Mouse (Mus musculus) neural tube, embryonic 14.5 days (tissue): ENCODE measurements around the gene Mvb12b. TPM values are rescaled to one million over a fixed set of nuclear protein-coding genes. Genes with fewer than 3 reads are reported as not detected.

Source experiments
- ATAC-seq: fragments of 200-750 bp; cut with Nextera tagmentation; 2 replicates; pipeline ENCODE4 v1.8.0; 2017; ENCODE audit warnings: low read depth, mild to moderate bottlenecking, moderate TSS enrichment, moderate library complexity
- H3K27ac ChIP-seq: fragments of 300-500 bp; sonication (generic); 2 replicates; pipeline ENCODE4 v1.5.1; 2014; ENCODE audit warnings: low read depth, mild to moderate bottlenecking, control low read depth, low read length, moderate library complexity, mixed read lengths
- H3K27me3 ChIP-seq: fragments of 300-500 bp; sonication (generic); 2 replicates; pipeline ENCODE4 v1.6.1; 2014; ENCODE audit warnings: low read length; ENCODE audit not compliant: control insufficient read depth, insufficient read depth
- H3K36me3 ChIP-seq: fragments of 300-500 bp; sonication (generic); 2 replicates; pipeline ENCODE4 v1.6.1; 2014; ENCODE audit warnings: low read length, mixed read lengths; ENCODE audit not compliant: control insufficient read depth, insufficient read depth
- H3K4me1 ChIP-seq: fragments of 300-500 bp; sonication (generic); 2 replicates; pipeline ENCODE4 v1.6.1; 2014; ENCODE audit warnings: low read length; ENCODE audit not compliant: control insufficient read depth, insufficient read depth
- H3K4me2 ChIP-seq: fragments of 300-500 bp; sonication (generic); 2 replicates; pipeline ENCODE4 v1.6.1; 2014; ENCODE audit warnings: mild to moderate bottlenecking, low read depth, low read length, control low read depth
- H3K4me3 ChIP-seq: fragments of 300-500 bp; sonication (generic); 2 replicates; pipeline ENCODE4 v1.5.1; 2014; ENCODE audit warnings: low read depth, low read length, control low read depth, mixed read lengths
- H3K9ac ChIP-seq: fragments of 300-500 bp; sonication (generic); replicated peaks from 2 replicates; pipeline ENCODE4 v1.6.1; 2014; ENCODE audit warnings: low read depth, mild to moderate bottlenecking, control low read depth, low read length, mixed read lengths
- H3K9me3 ChIP-seq: fragments of 300-500 bp; sonication (generic); 2 replicates; pipeline ENCODE4 v1.6.1; 2016; ENCODE audit warnings: low read length; ENCODE audit not compliant: control insufficient read depth
- WGBS: fragments of 180-500 bp; shearing (Covaris S2); extraction: QIAGEN DNeasy Blood & Tissue Kit; methylation state at CpG from one replicate; pipeline ENCODE4 v1.1.7; 2014; 5-methylcytosine and 5-hydroxymethylcytosine counted together
- polyA plus RNA-seq: library from polyadenylated mRNA; unstranded; fragments of >200 nt; fragmentation: Nextera tagmentation; extraction: Ambion mirVana; gene quantifications from 2 replicates; pipeline ENCODE4 v1.2.1, GENCODE M21; 2014

Gene Mvb12b
- polyA plus RNA-seq, 1 experiment from 2014 or later, result 54.0 TPM

DNA sequence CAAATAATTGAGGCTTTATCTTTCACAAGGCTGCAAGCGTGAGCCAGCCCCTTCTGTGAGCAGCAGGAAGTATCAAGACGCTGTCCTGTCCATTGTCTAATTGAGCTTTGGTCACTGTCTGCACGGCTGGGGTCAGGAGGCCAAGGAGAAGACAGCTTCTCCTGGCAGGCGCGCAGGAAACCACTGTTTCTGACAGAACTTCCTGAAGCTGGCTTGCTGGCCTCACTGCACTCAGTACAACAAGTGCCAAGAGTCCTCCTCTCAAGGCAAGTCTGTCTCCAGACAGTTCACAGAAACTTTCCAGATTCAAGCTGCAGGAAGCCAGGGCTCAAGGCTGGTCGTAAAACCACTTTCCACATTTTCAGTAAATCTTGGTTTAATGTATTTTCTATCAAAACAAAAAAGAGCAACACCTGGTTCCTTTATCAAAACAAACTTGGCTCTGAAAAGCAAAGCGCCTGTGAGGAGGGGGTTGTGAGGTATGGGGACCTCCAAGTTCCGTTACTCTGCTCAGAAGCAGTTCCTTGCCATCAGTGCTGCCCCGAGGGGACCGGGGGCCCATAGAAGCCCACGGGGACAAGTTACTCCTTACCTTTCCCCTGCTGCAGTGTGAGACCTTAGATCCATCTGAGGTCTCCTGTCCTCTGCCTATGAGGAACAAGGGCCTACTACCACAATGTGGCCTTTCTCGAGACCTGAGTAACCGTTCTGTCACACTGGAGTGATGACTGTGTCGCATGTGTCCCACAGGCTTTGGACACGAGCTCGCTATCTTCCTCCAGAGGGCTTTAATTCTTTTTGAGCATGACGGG is 17.2 kb downstream of the Mvb12b start:
- WGBS, result 56% methylated on average over 17 of the region's 17 CpGs
- H3K27ac ChIP-seq, result peak overlapping the region; percentile 45
- H3K4me3 ChIP-seq, result no peak overlapping the region
- no peak for ATAC-seq
- H3K4me2 ChIP-seq, result no peak overlapping the region
- H3K4me1 ChIP-seq, result peaks cover 14% of the 10 kb centered on the region
- H3K9me3 ChIP-seq, result no peaks in the 10 kb centered on the region
- H3K36me3 ChIP-seq, result peaks cover 16% of the 10 kb centered on the region
- H3K9ac ChIP-seq, result no peak overlapping the region
- H3K27me3 ChIP-seq, result no peaks in the 10 kb centered on the region

DNA sequence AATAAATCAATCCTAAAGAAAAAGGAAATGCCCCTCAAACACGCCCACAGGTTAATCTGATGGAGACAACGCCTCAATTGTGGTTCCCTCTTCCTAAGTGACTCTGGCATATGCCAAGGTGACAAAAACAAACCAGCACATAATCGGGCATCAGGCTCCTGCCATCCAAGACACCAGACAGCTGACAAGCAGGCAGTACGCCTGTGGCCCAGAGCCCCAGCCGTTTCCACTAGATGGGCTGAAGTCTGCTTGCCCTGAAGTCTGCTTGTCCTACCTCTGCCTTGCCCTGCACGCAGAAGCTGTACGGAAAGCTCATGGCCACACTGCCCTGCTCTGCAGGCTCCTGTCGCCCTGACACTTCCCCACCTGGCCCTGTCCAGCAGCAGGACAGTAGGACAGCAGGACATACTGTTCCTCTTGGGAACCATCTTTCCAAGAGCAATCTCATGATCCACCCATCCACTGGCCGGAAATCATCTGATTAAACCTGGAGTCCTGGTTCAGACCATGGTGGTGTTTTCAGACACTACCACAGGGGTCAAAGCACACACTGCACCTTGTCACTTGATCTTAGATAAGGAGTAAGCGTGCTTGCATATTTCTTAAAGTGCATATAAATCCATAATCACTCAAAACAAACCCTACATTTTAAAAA is 17.9 kb downstream of the Mvb12b start:
- no peak for ATAC-seq
- peaks cover 16% of the 10 kb centered on the region for H3K36me3 ChIP-seq
- peaks cover 11% of the 10 kb centered on the region for H3K4me1 ChIP-seq
- no peaks in the 10 kb centered on the region for H3K9me3 ChIP-seq
- H3K4me3 ChIP-seq, result no peak overlapping the region
- no peaks in the 10 kb centered on the region for H3K27me3 ChIP-seq
- no peak overlapping the region for H3K27ac ChIP-seq
- no peak overlapping the region for H3K4me2 ChIP-seq
- 81% methylated on average over 10 of the region's 10 CpGs for WGBS
- H3K9ac ChIP-seq, result no peak overlapping the region

DNA sequence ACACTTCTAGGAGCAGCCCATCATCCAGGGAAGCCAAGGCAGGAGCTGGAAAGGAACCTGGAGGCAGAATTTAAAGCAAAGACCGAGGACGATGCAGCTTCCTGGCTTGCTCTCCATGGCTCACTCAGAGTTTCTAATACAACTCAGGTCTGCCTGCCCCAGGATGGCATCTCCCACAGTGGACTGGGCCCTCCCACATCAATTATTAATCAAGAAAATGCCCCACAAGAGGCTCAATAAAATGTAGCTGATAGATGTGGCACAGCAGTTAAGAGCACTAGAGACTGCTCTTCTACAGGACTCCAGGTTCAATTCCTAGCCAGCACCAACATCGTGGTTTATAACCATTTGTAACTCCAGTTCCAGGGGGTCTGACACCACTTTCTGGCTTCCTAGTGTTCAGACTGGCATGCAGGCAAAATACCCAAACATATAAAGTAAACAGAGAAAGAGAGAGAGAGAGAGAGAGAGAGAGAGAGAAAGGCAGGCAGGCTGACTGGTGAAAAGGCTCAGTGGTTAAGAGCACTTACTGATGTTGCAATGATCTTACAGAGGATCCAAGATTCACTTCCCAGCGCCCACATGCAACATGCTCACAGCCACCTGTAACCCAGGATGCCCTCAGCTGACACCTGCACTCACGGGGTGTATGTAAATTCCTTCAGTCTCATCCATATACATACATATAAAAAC is 18.6 kb downstream of the Mvb12b start:
- no peak for ATAC-seq
- WGBS, result 76% methylated on average over 5 of the region's 5 CpGs
- Histone ChIP-seq H3K4me1 (peaks cover 11% of the 10 kb centered on the region), H3K27me3 (no peaks in the 10 kb centered on the region), H3K4me2 (no peak overlapping the region), H3K9ac (no peak overlapping the region), H3K36me3 (peaks cover 14% of the 10 kb centered on the region), H3K9me3 (no peaks in the 10 kb centered on the region), H3K4me3 (no peak overlapping the region), H3K27ac (no peak overlapping the region)

DNA sequence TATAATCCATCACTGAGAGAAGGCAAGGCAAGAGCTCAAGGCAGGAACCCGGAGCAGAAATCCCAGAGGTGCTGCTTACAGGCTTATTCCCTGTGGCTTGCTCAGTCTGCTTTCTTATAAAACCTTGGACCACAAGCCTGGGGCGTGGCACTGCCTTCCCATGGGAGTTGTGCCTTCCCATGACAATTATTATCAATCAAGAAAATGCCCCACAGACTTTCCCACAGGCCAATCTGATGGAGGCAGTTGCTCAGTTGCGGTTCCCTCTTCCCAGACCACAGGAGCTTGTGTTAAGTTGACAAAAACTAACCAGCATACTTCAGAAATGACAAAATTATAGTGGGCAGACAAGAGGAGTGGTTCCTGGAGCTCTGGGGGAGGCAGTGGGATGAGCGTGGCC is 19.4 kb downstream of the Mvb12b start:
- H3K27me3 ChIP-seq, result no peaks in the 10 kb centered on the region
- H3K4me1 ChIP-seq, result peaks cover 11% of the 10 kb centered on the region
- 74% methylated on average over 4 of the region's 4 CpGs for WGBS
- no peak overlapping the region for H3K4me3 ChIP-seq
- H3K9ac ChIP-seq, result no peak overlapping the region
- H3K9me3 ChIP-seq, result no peaks in the 10 kb centered on the region
- H3K36me3 ChIP-seq, result peaks cover 7% of the 10 kb centered on the region
- no peak overlapping the region for H3K4me2 ChIP-seq
- H3K27ac ChIP-seq, result no peak overlapping the region
- ATAC-seq, result no peak

DNA sequence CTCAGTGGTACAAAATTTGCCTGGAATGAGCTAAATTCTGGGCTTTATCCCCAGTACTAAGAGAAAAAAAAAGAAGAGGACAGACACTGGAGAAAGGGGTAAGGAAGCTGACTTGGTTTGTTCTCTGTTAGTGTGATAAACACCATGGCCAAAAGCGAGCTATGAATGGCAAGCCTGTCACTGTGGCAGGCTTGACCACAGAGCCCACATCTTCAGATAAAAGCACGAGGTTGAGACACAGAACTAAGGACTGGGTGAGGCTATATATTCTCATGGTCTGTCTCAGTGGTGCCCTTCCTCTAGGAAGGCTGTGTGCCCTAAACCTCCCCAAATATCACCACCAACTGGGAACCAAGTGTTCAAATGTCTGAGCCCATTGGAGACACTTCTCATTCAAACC is 31.0 kb downstream of the Mvb12b start:
- no peaks in the 10 kb centered on the region for H3K27me3 ChIP-seq
- H3K4me3 ChIP-seq, result no peak overlapping the region
- no peak for ATAC-seq
- no peak overlapping the region for H3K9ac ChIP-seq
- no peak overlapping the region for H3K4me2 ChIP-seq
- 0 out of 2 replicates have a peak, but pooled peaks cover 10% of the 10 kb centered on the region for H3K4me1 ChIP-seq
- H3K36me3 ChIP-seq, result no peaks in the 10 kb centered on the region
- H3K27ac ChIP-seq, result no peak overlapping the region
- WGBS, result 63% methylated on average over 2 of the region's 2 CpGs
- no peaks in the 10 kb centered on the region for H3K9me3 ChIP-seq

DNA sequence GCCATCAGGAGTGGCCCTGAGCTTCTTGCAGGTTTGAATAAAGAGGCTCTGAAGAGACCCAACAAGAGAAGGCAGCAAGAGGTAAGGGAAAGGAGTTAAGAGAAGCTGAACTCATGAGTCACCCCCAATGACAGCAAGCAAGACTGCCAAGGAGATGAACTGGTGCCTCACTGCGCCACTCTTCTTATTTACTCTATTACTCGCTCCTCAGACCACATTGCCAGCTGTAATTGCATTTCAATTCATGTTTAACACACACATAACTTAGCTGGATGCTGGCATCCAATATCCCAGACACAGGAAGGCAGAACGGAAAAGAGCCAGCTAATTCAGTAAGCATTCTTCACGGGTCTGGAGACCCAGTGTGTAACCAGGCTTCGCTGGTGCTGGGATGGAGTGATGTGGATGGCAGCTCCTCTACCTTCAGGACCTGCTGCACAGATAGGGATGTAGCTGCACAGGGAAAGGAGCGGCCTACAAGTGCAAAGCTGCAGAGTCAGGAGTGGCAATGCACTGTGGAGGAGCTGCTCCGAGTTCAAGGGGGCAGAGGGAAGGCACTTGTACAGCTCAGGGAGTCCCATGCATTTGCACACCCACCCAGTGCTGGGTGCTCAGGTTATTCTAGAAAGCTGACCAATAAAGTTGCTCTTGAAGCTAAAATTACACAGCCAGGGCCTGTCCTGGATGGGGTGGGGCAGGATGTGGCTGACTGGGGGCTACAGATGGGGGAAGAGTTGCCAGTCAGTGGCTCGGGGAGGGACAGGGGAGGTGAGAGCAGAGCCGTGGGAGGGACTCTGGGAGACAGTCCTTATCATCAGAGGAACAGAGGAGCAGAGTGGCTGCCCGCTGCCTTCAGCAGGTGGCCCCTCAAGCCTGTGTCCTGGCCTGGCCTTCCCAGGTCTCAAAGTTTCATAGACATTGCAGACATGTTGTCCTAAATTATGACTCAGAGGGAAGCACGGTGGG is 34.5 kb downstream of the Mvb12b start:
- Histone ChIP-seq H3K27me3 (no peaks in the 10 kb centered on the region), H3K9me3 (no peaks in the 10 kb centered on the region), H3K36me3 (no peaks in the 10 kb centered on the region), H3K9ac (no peak overlapping the region), H3K4me2 (no peak overlapping the region), H3K4me1 (0 out of 2 replicates have a peak, but pooled peaks cover 10% of the 10 kb centered on the region), H3K27ac (peak overlapping the region; percentile 48; the same call in 1 of the 2 replicates), H3K4me3 (no peak overlapping the region)
- ATAC-seq, result no peak
- WGBS, result 79% methylated on average over 11 of the region's 11 CpGs

DNA sequence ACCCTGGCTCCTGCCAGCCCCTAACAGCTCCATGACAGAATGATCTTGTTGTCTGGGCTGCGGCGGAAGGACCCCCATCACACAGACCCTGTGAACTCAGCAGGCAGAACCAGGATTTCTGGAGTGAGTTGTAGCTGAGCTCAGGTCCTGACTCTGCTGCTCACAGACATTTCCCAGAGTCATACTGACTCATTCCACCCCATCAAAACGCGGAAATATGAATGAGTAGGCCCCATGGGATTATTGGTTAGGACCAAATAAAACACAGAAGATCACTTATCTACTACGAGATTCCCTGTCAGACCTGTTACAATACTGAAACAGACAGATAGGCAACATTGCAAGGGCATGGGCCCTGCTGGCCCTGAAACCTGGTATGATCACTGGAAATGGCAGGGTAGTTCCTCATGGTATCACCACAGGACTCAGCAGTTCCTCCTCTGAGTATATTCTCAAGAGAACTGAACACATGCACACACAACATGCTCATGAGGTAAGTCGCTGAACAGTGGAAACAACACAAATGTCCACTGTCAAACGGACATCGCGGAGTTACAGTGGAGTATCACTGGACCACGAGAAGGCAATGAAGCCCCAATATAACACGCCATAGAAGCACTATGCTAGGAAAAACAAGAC is 40.4 kb downstream of the Mvb12b start:
- H3K9ac ChIP-seq, result no peak overlapping the region
- H3K4me3 ChIP-seq, result no peak overlapping the region
- H3K36me3 ChIP-seq, result no peaks in the 10 kb centered on the region
- ATAC-seq, result 0 out of 2 replicates have a peak, but pooled peaks have one; percentile 21
- H3K9me3 ChIP-seq, result no peaks in the 10 kb centered on the region
- WGBS, result 72% methylated on average over 11 of the region's 11 CpGs
- peaks cover 10% of the 10 kb centered on the region for H3K4me1 ChIP-seq
- H3K4me2 ChIP-seq, result no peak overlapping the region
- no peaks in the 10 kb centered on the region for H3K27me3 ChIP-seq
- H3K27ac ChIP-seq, result no peak overlapping the region; the same call in 1 of the 2 replicates

DNA sequence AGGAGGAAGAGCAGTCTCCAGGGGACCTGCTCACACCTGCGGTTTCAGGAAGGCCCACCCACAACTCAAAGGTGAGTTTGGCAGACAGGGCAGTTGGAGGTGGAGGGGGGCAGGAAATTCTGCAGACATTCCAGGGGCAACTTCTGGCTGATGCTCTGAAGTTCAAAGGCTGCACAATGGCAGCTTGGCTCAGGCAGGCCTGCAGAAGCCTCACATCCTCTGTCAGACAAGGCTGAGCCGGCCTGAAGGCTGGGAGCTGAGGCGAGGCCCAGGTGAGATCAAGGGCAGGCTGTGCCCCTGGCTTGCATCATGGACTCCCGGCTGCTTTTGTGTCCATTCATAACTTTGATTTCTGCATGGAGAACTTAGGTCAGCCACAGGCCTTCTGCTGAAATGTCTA is 41.1 kb downstream of the Mvb12b start:
- Histone ChIP-seq H3K27ac (peak overlapping the region; percentile 16; the same call in 1 of the 2 replicates), H3K4me1 (peaks cover 10% of the 10 kb centered on the region), H3K36me3 (no peaks in the 10 kb centered on the region), H3K9me3 (no peaks in the 10 kb centered on the region), H3K9ac (no peak overlapping the region), H3K4me2 (no peak overlapping the region), H3K4me3 (no peak overlapping the region), H3K27me3 (no peaks in the 10 kb centered on the region)
- 66% methylated on average over 4 of the region's 4 CpGs for WGBS
- no peak for ATAC-seq
